ENCODE assay signal across 8 mouse cellular contexts in the genomic region with DNA sequence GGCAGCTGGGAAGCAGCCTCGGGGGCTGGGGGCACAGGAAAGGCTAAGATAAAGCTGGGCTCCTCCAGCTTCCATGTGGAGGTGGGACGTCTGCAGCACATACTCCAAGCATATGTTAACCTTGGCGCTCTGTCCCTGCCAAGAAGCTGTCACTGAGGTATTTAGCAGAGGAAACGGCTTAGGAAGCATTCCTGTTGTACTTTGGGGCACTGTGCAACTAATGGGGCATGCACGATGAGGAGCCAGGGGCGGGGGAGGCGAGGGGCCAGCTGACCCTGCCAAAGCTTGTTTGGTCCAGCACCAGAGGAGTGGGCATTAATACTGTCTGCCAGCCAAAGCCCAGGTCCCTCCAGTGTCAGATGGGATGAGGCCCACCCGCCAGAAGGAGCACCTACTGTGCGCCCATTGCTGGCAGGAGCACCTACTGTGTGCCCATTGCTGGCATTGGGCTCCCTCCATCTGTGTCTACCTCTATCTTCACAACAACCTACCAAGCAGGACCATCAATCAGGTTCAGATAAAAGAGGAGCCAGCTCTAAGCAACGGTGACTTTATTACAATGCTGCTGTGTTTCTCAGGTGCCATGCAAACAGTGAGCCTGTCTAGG.
DNase-seq lines count a peak whose midpoint lies in the region; ATAC-seq and TF ChIP-seq lines count a peak whose summit lies in the region.

No protein-coding gene starts in this region.

- DNase-seq in heart, embryonic 10.5 days (ENCODE audit: low spot score) = peak; percentile 73
- no peak for DNase-seq in heart, adult 8-10 months (ENCODE audit: low spot score)
- DNase-seq in midbrain, embryonic 14.5 days = no peak
- DNase-seq in thymus, postnatal 25 days = no peak

- no peaks in the 10 kb centered on the region for H3K36me3 ChIP-seq in heart, embryonic 10.5 days
- H3K36me3 ChIP-seq in midbrain, embryonic 16.5 days (ENCODE audit: control insufficient read depth, insufficient read depth, low read length) = no peaks in the 10 kb centered on the region
- no peaks in the 10 kb centered on the region for H3K36me3 ChIP-seq in midbrain, embryonic 14.5 days (ENCODE audit: control insufficient read depth, insufficient read depth, low read length)
- H3K36me3 ChIP-seq in forebrain, embryonic 16.5 days (ENCODE audit: control insufficient read depth, insufficient read depth) = no peaks in the 10 kb centered on the region

- no peaks in the 10 kb centered on the region for H3K9me3 ChIP-seq in heart, embryonic 10.5 days
- no peaks in the 10 kb centered on the region for H3K9me3 ChIP-seq in midbrain, embryonic 16.5 days (replicated peaks; ENCODE audit: control insufficient read depth, low read length, poor library complexity, severe bottlenecking)
- H3K9me3 ChIP-seq in midbrain, embryonic 14.5 days (ENCODE audit: control insufficient read depth, low read length) = no peaks in the 10 kb centered on the region
- no peaks in the 10 kb centered on the region for H3K9me3 ChIP-seq in forebrain, embryonic 16.5 days (ENCODE audit: control insufficient read depth, low read length)

- no peak overlapping the region for H3K9ac ChIP-seq in midbrain, embryonic 16.5 days (ENCODE audit: low read depth, low read length)
- H3K9ac ChIP-seq in midbrain, embryonic 14.5 days (replicated peaks; ENCODE audit: low read length) = no peak overlapping the region
- H3K9ac ChIP-seq in forebrain, embryonic 16.5 days (replicated peaks; ENCODE audit: low read depth, low read length) = no peak overlapping the region

- ATAC-seq in midbrain, embryonic 16.5 days = peak; percentile 38; the same call in 1 of the 2 replicates
- ATAC-seq in midbrain, embryonic 14.5 days (ENCODE audit: low FRiP score, low TSS enrichment) = no peak
- ATAC-seq in forebrain, embryonic 16.5 days = peak; percentile 56
- ATAC-seq in CD4-positive, CD25-positive, alpha-beta regulatory T cell, adult 4 months = no peak

- 0 out of 2 replicates have a peak, but pooled peaks cover 4% of the 10 kb centered on the region for H3K27me3 ChIP-seq in heart, embryonic 10.5 days (ENCODE audit: insufficient read depth, poor library complexity, severe bottlenecking)
- no peaks in the 10 kb centered on the region for H3K27me3 ChIP-seq in midbrain, embryonic 16.5 days (ENCODE audit: control insufficient read depth, insufficient read depth, low read depth, low read length)
- no peaks in the 10 kb centered on the region for H3K27me3 ChIP-seq in midbrain, embryonic 14.5 days (ENCODE audit: control insufficient read depth, insufficient read depth, low read length)
- no peaks in the 10 kb centered on the region for H3K27me3 ChIP-seq in forebrain, embryonic 16.5 days (replicated peaks; ENCODE audit: control insufficient read depth, insufficient read depth, low read length)

- TF ChIP-seq CTCF in olfactory bulb, adult 2 months (IDR thresholded peaks at IDR 0.05; ENCODE audit: insufficient read depth, low read depth, low read length) = no peak

- WGBS in heart, embryonic 10.5 days = 70% methylated on average over 10 of the region's 10 CpGs
- WGBS in midbrain, embryonic 16.5 days = 79% methylated on average over 10 of the region's 10 CpGs
- WGBS in midbrain, embryonic 14.5 days = 76% methylated on average over 10 of the region's 10 CpGs
- WGBS in forebrain, embryonic 16.5 days = 53% methylated on average over 10 of the region's 10 CpGs
- WGBS in olfactory bulb, adult 2 months = 56% methylated on average over 10 of the region's 10 CpGs

- TF ChIP-seq POLR2A in olfactory bulb, adult 2 months (IDR thresholded peaks at IDR 0.05; ENCODE audit: insufficient read depth, low read depth, low read length) = no peak

- H3K27ac ChIP-seq in heart, embryonic 10.5 days = no peak overlapping the region
- no peak overlapping the region for H3K27ac ChIP-seq in midbrain, embryonic 16.5 days (ENCODE audit: low read length)
- no peak overlapping the region for H3K27ac ChIP-seq in midbrain, embryonic 14.5 days (replicated peaks; ENCODE audit: low read depth, low read length)
- H3K27ac ChIP-seq in forebrain, embryonic 16.5 days (ENCODE audit: low read length) = no peak overlapping the region
- H3K27ac ChIP-seq in olfactory bulb, adult 2 months (ENCODE audit: insufficient read depth, low read depth, low read length) = 0 out of 2 replicates have a peak overlapping the region, but pooled peaks have one; percentile 6

- H3K4me2 ChIP-seq in midbrain, embryonic 16.5 days (ENCODE audit: low read length) = no peak overlapping the region
- no peak overlapping the region for H3K4me2 ChIP-seq in midbrain, embryonic 14.5 days (ENCODE audit: low read length)
- no peak overlapping the region for H3K4me2 ChIP-seq in forebrain, embryonic 16.5 days (ENCODE audit: low read length)

- H3K4me3 ChIP-seq in heart, embryonic 10.5 days = no peak overlapping the region
- H3K4me3 ChIP-seq in midbrain, embryonic 16.5 days (ENCODE audit: low read depth, low read length) = no peak overlapping the region
- H3K4me3 ChIP-seq in midbrain, embryonic 14.5 days (replicated peaks; ENCODE audit: low read depth, low read length) = no peak overlapping the region
- H3K4me3 ChIP-seq in forebrain, embryonic 16.5 days (replicated peaks; ENCODE audit: low read length) = no peak overlapping the region
- H3K4me3 ChIP-seq in olfactory bulb, adult 2 months (ENCODE audit: insufficient read depth, low read depth, low read length) = no peak overlapping the region

- peaks cover 14% of the 10 kb centered on the region for H3K4me1 ChIP-seq in heart, embryonic 10.5 days
- peaks cover 16% of the 10 kb centered on the region for H3K4me1 ChIP-seq in midbrain, embryonic 16.5 days (ENCODE audit: control insufficient read depth, insufficient read depth, low read length)
- peaks cover 16% of the 10 kb centered on the region for H3K4me1 ChIP-seq in midbrain, embryonic 14.5 days (ENCODE audit: control insufficient read depth, insufficient read depth, low read length)
- H3K4me1 ChIP-seq in forebrain, embryonic 16.5 days (replicated peaks; ENCODE audit: control insufficient read depth, insufficient read depth, low read length) = peaks cover 22% of the 10 kb centered on the region
- peaks cover 6% of the 10 kb centered on the region for H3K4me1 ChIP-seq in olfactory bulb, adult 2 months (ENCODE audit: control insufficient read depth, insufficient read depth, low read length)

Comparison
In these comparisons a context has a peak if more than half of its experiments do, and no peak if none do; other contexts are left out.
1. ATAC-seq: peak in midbrain, embryonic 16.5 days (single experiment) and forebrain, embryonic 16.5 days (single experiment); none in midbrain, embryonic 14.5 days (single experiment) and CD4-positive, CD25-positive, alpha-beta regulatory T cell, adult 4 months (single experiment).